Mouse (Mus musculus): ENCODE measurements around the gene Zfp13.

GRCm38 (mm10) chr17:23546333-23546701, 53.0 kb downstream of the Zfp13 start:
- TF ChIP-seq CTCF (IDR thresholded peaks at IDR 0.05 in 2 of 3, conservative IDR thresholded peaks at IDR 0.05 in 1 of 3; ENCODE audit: control insufficient read depth in 1 of 3, insufficient read depth in 1 of 3, low read depth in 2 of 3, low read length in 3 of 3, poor library complexity in 1 of 3, severe bottlenecking in 1 of 3) (no peak), ZKSCAN1 (IDR thresholded peaks at IDR 0.05; ENCODE audit: low read depth, low read length) (no peak), GATA1 (IDR thresholded peaks at IDR 0.05; ENCODE audit: low read depth, low read length) (no peak), POLR2A (IDR thresholded peaks at IDR 0.05; ENCODE audit: control insufficient read depth in 1 of 2, insufficient read depth in 1 of 2, low read depth in 1 of 2, low read length in 2 of 2, poor library complexity in 1 of 2) (no peak)

All from MEL (cell line).